Mouse (Mus musculus) heart, embryonic 12.5 days (tissue): Measurements from ENCODE around the gene Ttc30b. TPM values are rescaled to one million over a fixed set of nuclear protein-coding genes. Genes with fewer than 3 reads are reported as not detected.

Experiments
- ATAC-seq: fragments of 200-750 bp; cut with Nextera tagmentation; 2 replicates; pipeline ENCODE4 v1.8.0; 2017; ENCODE audit warnings: moderate TSS enrichment, moderate library complexity; ENCODE audit not compliant: insufficient number of reproducible peaks, low FRiP score
- H3K27ac ChIP-seq: fragments of 300-500 bp; sonication (generic); 2 replicates; pipeline ENCODE4 v1.5.1; 2016; ENCODE audit warnings: mild to moderate bottlenecking, moderate library complexity; ENCODE audit not compliant: poor library complexity, severe bottlenecking
- H3K27me3 ChIP-seq: fragments of 300-500 bp; sonication (generic); replicated peaks from 2 replicates; pipeline ENCODE4 v1.6.1; 2016; ENCODE audit warnings: mild to moderate bottlenecking, moderate library complexity
- H3K36me3 ChIP-seq: fragments of 300-500 bp; sonication (generic); 2 replicates; pipeline ENCODE4 v1.6.1; 2016; ENCODE audit warnings: mild to moderate bottlenecking, moderate library complexity
- H3K4me1 ChIP-seq: fragments of 300-500 bp; sonication (generic); replicated peaks from 2 replicates; pipeline ENCODE4 v1.6.1; 2016; ENCODE audit warnings: mild to moderate bottlenecking
- H3K4me2 ChIP-seq: fragments of 300-500 bp; sonication (generic); 2 replicates; pipeline ENCODE4 v1.6.1; 2016; ENCODE audit warnings: mild to moderate bottlenecking, moderate library complexity
- H3K4me3 ChIP-seq: fragments of 300-500 bp; sonication (generic); 2 replicates; pipeline ENCODE4 v1.5.1; 2016; ENCODE audit warnings: mild to moderate bottlenecking
- H3K9ac ChIP-seq: fragments of 300-500 bp; sonication (generic); 2 replicates; pipeline ENCODE4 v1.6.1; 2016; ENCODE audit warnings: mild to moderate bottlenecking, moderate library complexity
- H3K9me3 ChIP-seq: fragments of 300-500 bp; sonication (generic); replicated peaks from 2 replicates; pipeline ENCODE4 v1.6.1; 2016; ENCODE audit warnings: mild to moderate bottlenecking, moderate library complexity
- WGBS: fragments of 180-500 bp; shearing (Covaris S2); methylation state at CpG from one replicate; pipeline ENCODE4 v1.1.7; 2016; 5-methylcytosine and 5-hydroxymethylcytosine counted together
- polyA plus RNA-seq: library from polyadenylated mRNA; unstranded; fragments of >200 nt; fragmentation: Nextera tagmentation; extraction: Ambion mirVana; gene quantifications from 2 replicates; pipeline ENCODE4 v1.2.1, GENCODE M21; 2016

The Ttc30b gene
- polyA plus RNA-seq, 1 experiment from 2014 or later, result 10.7 TPM

- Histone ChIP-seq H3K9me3 (no peaks in the 10 kb centered on the region), H3K27me3 (no peaks in the 10 kb centered on the region), H3K4me3 (no peak overlapping the region), H3K4me2 (no peak overlapping the region), H3K9ac (no peak overlapping the region), H3K27ac (no peak overlapping the region), H3K36me3 (no peaks in the 10 kb centered on the region), H3K4me1 (peaks cover 3% of the 10 kb centered on the region; the same call in 1 of the 2 replicates)
- no peak for ATAC-seq
- WGBS, result 40% methylated on average over 9 of the region's 9 CpGs
Observed at GRCm38 (mm10) chr2:75974131-75974530, 35.7 kb upstream of the Ttc30b start.

- no peaks in the 10 kb centered on the region for H3K9me3 ChIP-seq
- H3K4me1 ChIP-seq, result peaks cover 25% of the 10 kb centered on the region
- H3K4me3 ChIP-seq, result peak overlapping the region; percentile 29
- H3K36me3 ChIP-seq, result no peaks in the 10 kb centered on the region
- H3K27me3 ChIP-seq, result no peaks in the 10 kb centered on the region; the same call in 1 of the 2 replicates
- H3K27ac ChIP-seq, result peak overlapping the region; percentile 54; the same call in 1 of the 2 replicates
- H3K4me2 ChIP-seq, result peak overlapping the region; percentile 69
- 0 out of 2 replicates have a peak overlapping the region, but pooled peaks have one; percentile 60 for H3K9ac ChIP-seq
- no peak for ATAC-seq
- 10% methylated on average over 5 of the region's 5 CpGs for WGBS
Observed at GRCm38 (mm10) chr2:75964972-75965371, 26.6 kb upstream of the Ttc30b start.

DNA sequence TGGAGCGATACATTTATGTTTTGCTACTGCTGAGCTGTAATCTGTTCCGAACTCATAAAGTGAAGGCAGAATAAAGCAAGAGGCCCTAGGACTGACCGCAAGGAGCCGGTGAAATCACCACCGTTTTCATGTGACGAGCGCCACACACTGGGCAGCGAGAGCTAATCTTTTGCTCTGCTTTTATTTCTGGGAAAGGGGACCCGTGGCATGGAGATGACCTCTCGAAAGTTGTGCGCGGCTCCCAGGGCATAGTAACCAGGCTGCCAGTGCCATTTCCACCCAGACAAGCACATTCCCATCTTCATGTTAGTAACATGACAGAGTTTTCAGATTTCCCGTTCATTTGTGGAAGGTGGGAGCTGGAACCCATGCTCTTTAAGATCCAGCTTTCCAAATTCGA is 26.1 kb upstream of the Ttc30b start:
- 9% methylated on average over 14 of the region's 14 CpGs for WGBS
- H3K27me3 ChIP-seq, result no peaks in the 10 kb centered on the region; the same call in 1 of the 2 replicates
- no peaks in the 10 kb centered on the region for H3K9me3 ChIP-seq
- no peaks in the 10 kb centered on the region for H3K36me3 ChIP-seq
- ATAC-seq, result peak; percentile 63
- peak overlapping the region; percentile 69 for H3K4me2 ChIP-seq
- peak overlapping the region; percentile 29 for H3K4me3 ChIP-seq
- peaks cover 28% of the 10 kb centered on the region for H3K4me1 ChIP-seq
- H3K27ac ChIP-seq, result peak overlapping the region; percentile 54; the same call in 1 of the 2 replicates
- H3K9ac ChIP-seq, result peak overlapping the region; percentile 60

DNA sequence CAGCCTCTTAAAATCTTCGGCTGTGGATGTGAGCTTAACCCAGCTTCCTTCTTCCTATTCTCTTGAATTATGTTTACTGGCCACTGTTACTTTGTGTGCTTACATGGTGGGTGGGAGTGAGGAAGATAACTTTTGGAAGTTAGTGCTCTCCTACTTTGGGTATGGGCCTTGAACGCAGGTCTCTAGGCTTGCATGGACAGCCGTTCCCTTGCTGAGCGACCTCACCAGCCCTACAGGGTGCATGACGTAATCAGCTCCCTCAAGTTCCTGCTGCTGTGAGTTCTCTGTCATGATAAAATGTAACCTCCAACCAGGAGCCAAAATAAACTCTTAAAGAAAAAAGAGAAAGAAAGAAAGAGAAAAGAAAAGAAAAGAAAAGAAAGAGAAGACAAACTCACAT is 25.7 kb upstream of the Ttc30b start:
- peak overlapping the region; percentile 29; the same call in 1 of the 2 replicates for H3K4me3 ChIP-seq
- H3K27ac ChIP-seq, result no peak overlapping the region; the same call in 1 of the 2 replicates
- ATAC-seq, result no peak
- WGBS, result 47% methylated on average over 5 of the region's 5 CpGs
- no peaks in the 10 kb centered on the region for H3K36me3 ChIP-seq
- H3K4me1 ChIP-seq, result peaks cover 33% of the 10 kb centered on the region
- H3K27me3 ChIP-seq, result no peaks in the 10 kb centered on the region; the same call in 1 of the 2 replicates
- H3K4me2 ChIP-seq, result peak overlapping the region; percentile 69
- peak overlapping the region; percentile 23; the same call in 1 of the 2 replicates for H3K9ac ChIP-seq
- no peaks in the 10 kb centered on the region for H3K9me3 ChIP-seq

GRCm38 (mm10) chr2:75963211-75963840 is 24.9 kb upstream of the Ttc30b start:
- no peak overlapping the region for H3K4me2 ChIP-seq

DNA sequence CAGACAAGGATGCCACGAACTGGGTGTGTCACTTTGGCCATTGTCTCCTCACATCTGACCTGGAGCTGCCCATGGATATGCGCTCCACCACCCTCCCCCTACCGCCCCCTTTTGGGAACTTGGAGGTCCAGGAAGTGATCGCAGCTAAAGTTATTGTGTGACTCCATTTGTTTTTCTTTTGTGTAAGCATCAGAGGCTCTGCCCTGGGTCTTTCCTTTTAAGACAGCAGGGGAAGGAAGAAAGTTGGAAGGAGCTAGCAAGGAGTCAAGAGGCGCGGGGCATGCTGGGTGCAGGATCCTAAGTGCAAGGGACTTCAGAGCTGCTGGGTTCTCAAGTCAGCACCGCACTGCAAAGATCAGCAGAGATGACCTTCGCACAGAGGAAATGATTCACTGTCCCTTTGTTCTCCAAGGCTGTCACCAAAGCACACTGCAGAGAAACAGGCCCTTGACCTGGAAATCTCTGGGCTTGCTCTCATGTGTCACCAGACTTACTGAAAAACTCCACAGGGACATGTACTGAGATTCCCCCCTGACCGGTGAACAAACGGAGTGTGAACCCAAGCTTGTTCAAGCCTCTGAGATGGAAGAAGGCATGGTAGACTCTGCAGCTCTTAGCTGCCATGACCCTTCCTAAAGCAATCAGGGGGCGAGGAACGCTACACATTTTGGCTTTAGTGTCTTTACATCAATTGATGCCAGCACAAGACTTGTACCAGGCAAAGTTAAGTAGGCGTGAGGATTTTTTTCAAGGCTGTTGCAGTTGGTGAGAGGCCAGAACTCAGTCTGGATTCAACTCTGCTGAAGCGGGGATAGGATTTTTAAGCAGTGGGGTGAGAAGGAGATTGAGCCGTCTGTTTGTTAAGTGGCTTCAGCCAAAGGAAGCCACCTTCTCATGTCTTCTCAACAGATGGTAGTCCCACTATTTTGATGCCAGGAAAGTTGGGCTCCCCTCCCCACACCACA is 22.3 kb upstream of the Ttc30b start:
- Histone ChIP-seq H3K9ac (no peak overlapping the region), H3K9me3 (no peaks in the 10 kb centered on the region), H3K4me2 (peak overlapping the region; percentile 55), H3K4me1 (peaks cover 42% of the 10 kb centered on the region), H3K27ac (peak overlapping the region; percentile 81), H3K4me3 (peak overlapping the region; percentile 4; the same call in 1 of the 2 replicates), H3K36me3 (no peaks in the 10 kb centered on the region), H3K27me3 (no peaks in the 10 kb centered on the region; the same call in none of the 2 replicates)
- ATAC-seq, result peak; percentile 75
- 41% methylated on average over 15 of the region's 15 CpGs for WGBS

More at GRCm38 (mm10) chr2:75963211-75963840, 24.9 kb upstream of the Ttc30b start:
- Histone ChIP-seq H3K9me3 (no peaks in the 10 kb centered on the region), H3K9ac (no peak overlapping the region), H3K4me1 (peaks cover 36% of the 10 kb centered on the region), H3K27me3 (no peaks in the 10 kb centered on the region; the same call in 1 of the 2 replicates), H3K4me3 (no peak overlapping the region), H3K27ac (no peak overlapping the region), H3K36me3 (no peaks in the 10 kb centered on the region)
- 71% methylated on average over 10 of the region's 10 CpGs for WGBS
- no peak for ATAC-seq

- WGBS, result 9% methylated on average over 15 of the region's 15 CpGs
- no peak overlapping the region for H3K9ac ChIP-seq
- H3K36me3 ChIP-seq, result no peaks in the 10 kb centered on the region
- peak overlapping the region; percentile 55 for H3K4me2 ChIP-seq
- peak overlapping the region; percentile 4; the same call in 1 of the 2 replicates for H3K4me3 ChIP-seq
- ATAC-seq, result peak; percentile 54; the same call in 1 of the 2 replicates
- no peaks in the 10 kb centered on the region for H3K9me3 ChIP-seq
- no peaks in the 10 kb centered on the region; the same call in 1 of the 2 replicates for H3K27me3 ChIP-seq
- peak overlapping the region; percentile 81 for H3K27ac ChIP-seq
- H3K4me1 ChIP-seq, result peaks cover 46% of the 10 kb centered on the region
Observed at GRCm38 (mm10) chr2:75959850-75960365, 21.5 kb upstream of the Ttc30b start.

- 25% methylated on average over 18 of the region's 18 CpGs for WGBS
- Histone ChIP-seq H3K9me3 (no peaks in the 10 kb centered on the region), H3K27ac (peak overlapping the region; percentile 81), H3K4me1 (peaks cover 45% of the 10 kb centered on the region), H3K4me3 (0 out of 2 replicates have a peak overlapping the region, but pooled peaks have one; percentile 4), H3K9ac (no peak overlapping the region), H3K27me3 (no peaks in the 10 kb centered on the region; the same call in 1 of the 2 replicates), H3K36me3 (no peaks in the 10 kb centered on the region), H3K4me2 (peak overlapping the region; percentile 55)
- ATAC-seq, result peak; percentile 30; the same call in 1 of the 2 replicates
Observed at GRCm38 (mm10) chr2:75959183-75959849, 20.9 kb upstream of the Ttc30b start.

DNA sequence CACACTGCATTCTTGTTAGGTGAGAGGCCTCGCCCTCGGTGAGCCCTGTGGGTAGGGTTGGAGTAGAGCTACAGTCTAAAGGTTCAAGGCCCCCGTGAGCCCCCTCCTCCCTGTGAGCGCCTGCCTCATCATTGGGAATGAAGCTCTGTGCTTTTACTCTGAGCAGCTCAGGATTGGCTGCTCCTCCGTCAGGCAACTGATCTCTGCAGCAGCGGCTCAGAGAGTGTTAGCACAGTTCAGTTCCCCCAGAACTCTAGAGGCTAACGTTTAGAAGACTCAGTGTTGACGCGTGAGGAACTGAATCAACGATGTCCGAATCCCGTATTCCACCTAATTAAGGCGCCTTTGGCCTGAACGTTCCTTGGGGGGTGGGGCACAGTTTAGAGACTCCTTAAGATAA is 17.3 kb upstream of the Ttc30b start:
- Histone ChIP-seq H3K27ac (no peak overlapping the region), H3K36me3 (no peaks in the 10 kb centered on the region), H3K27me3 (no peaks in the 10 kb centered on the region; the same call in 1 of the 2 replicates), H3K9me3 (no peaks in the 10 kb centered on the region), H3K4me2 (peak overlapping the region; percentile 28), H3K4me3 (no peak overlapping the region), H3K4me1 (peaks cover 29% of the 10 kb centered on the region), H3K9ac (no peak overlapping the region)
- WGBS, result 37% methylated on average over 14 of the region's 14 CpGs
- no peak for ATAC-seq

DNA sequence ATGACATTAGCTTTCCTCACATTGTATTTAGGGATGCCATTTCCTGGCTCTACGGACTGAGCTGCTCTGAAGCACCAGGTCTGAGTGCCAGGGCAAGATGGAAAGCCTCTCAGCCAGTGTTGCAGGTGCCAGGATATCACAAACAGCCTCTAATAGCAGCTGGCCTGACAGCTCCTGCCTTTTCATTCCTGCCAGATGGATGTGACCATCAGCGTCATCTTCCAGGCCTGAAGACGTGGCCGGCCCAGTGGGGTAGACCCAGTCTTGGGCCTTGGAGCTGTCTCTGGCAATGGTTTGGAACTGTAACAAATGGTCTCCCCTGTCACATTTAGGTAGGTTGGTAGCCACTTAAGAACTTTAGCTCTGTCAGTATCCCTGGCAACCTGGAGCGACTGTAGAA is 14.9 kb upstream of the Ttc30b start:
- ATAC-seq, result no peak
- Histone ChIP-seq H3K9me3 (no peaks in the 10 kb centered on the region), H3K4me2 (no peak overlapping the region), H3K36me3 (no peaks in the 10 kb centered on the region), H3K4me1 (peaks cover 10% of the 10 kb centered on the region), H3K27ac (no peak overlapping the region), H3K9ac (no peak overlapping the region), H3K4me3 (no peak overlapping the region), H3K27me3 (no peaks in the 10 kb centered on the region; the same call in 1 of the 2 replicates)
- 85% methylated on average over 5 of the region's 5 CpGs for WGBS
